Comparison of ENCODE assay signal across 26 mouse cellular contexts in genomic region chr19:60477788-60478187, GRCm38 (mm10). TPM values are rescaled to one million over a fixed set of nuclear protein-coding genes. Genes with fewer than 3 reads are reported as not detected.
"Had no signal": no experiment of that assay in that cellular context is flagged by ENCODE, and none has a peak within 500 bp of the region (broad histone marks: within the 10 kb centered on the region; RNA-seq: fewer than 3 reads in every experiment).

No protein-coding gene starts in this region.

- H3K27ac ChIP-seq: liver, embryonic 15.5 days; lung, embryonic 15.5 days; macrophage; midbrain, embryonic 13.5 days; midbrain, embryonic 15.5 days; neural tube, embryonic 13.5 days; neural tube, embryonic 15.5 days; stomach, embryonic 15.5 days; stomach, postnatal 0 days had no signal

- H3K4me3 ChIP-seq: liver, embryonic 15.5 days; lung, embryonic 15.5 days; megakaryocyte, embryonic 14.5 days; midbrain, embryonic 13.5 days; midbrain, embryonic 15.5 days; neural tube, embryonic 13.5 days; neural tube, embryonic 15.5 days; stomach, embryonic 15.5 days had no signal

- H3K4me1 ChIP-seq: liver, embryonic 15.5 days; lung, embryonic 15.5 days; megakaryocyte, embryonic 14.5 days; midbrain, embryonic 13.5 days; midbrain, embryonic 15.5 days; neural tube, embryonic 13.5 days; neural tube, embryonic 15.5 days; stomach, embryonic 15.5 days had no signal

- H3K9ac ChIP-seq: liver, embryonic 15.5 days; liver, postnatal 0 days; lung, embryonic 15.5 days; midbrain, embryonic 13.5 days; midbrain, embryonic 15.5 days; neural tube, embryonic 13.5 days; neural tube, embryonic 15.5 days; stomach, embryonic 15.5 days had no signal

- DNase-seq: liver, postnatal 0 days; lung, adult 2 months; lung, postnatal 14 days; lung, postnatal 36 days; right cerebral cortex, postnatal 14 days; thymus, adult 2 months; thymus, postnatal 14 days; thymus, postnatal 36 days had no signal

- H3K9me3 ChIP-seq: liver, embryonic 15.5 days; lung, embryonic 15.5 days; megakaryocyte, embryonic 14.5 days; midbrain, embryonic 13.5 days; midbrain, embryonic 15.5 days; neural tube, embryonic 13.5 days; neural tube, embryonic 15.5 days; stomach, embryonic 15.5 days had no signal

- ATAC-seq: liver, postnatal 0 days; lung, postnatal 0 days; midbrain, embryonic 13.5 days; midbrain, embryonic 15.5 days had no signal

- H3K4me2 ChIP-seq: liver, embryonic 15.5 days; lung, embryonic 15.5 days; midbrain, embryonic 11.5 days; midbrain, embryonic 13.5 days; midbrain, embryonic 15.5 days; neural tube, embryonic 13.5 days; neural tube, embryonic 15.5 days; stomach, embryonic 15.5 days had no signal

- H3K27me3 ChIP-seq: liver, embryonic 15.5 days; lung, embryonic 15.5 days; megakaryocyte, embryonic 14.5 days; midbrain, embryonic 13.5 days; midbrain, embryonic 15.5 days; neural tube, embryonic 13.5 days; neural tube, embryonic 15.5 days; stomach, embryonic 15.5 days had no signal

- H3K36me3 ChIP-seq: liver, embryonic 15.5 days; lung, embryonic 15.5 days; midbrain, embryonic 13.5 days; midbrain, embryonic 15.5 days; neural tube, embryonic 13.5 days; neural tube, embryonic 15.5 days; stomach, embryonic 15.5 days had no signal

RNA-seq across cellular contexts. Expression of gene Prlhr, which starts 9.7 kb away (rescaled TPM):
- total RNA-seq: megakaryocyte progenitor cell, adult 5-6 weeks; monocyte, adult 5-6 weeks had no signal
- polyA plus RNA-seq: liver, embryonic 15.5 days; liver, postnatal 0 days; lung, adult 2 months; lung, embryonic 15.5 days; lung, postnatal 0 days; macrophage; midbrain, embryonic 11.5 days; neural tube, embryonic 11.5 days; neural tube, embryonic 13.5 days; spleen, adult 2 months; stomach, embryonic 15.5 days; stomach, postnatal 0 days; testis, adult 2 months; urinary bladder, adult 2 months had no signal
